Mouse (Mus musculus): ENCODE measurements around the gene Pkp1. TPM values are rescaled to one million over a fixed set of nuclear protein-coding genes. Genes with fewer than 3 reads are reported as not detected.

Gene Pkp1
- polyA plus RNA-seq (2011; ENCODE audit: insufficient read depth, insufficient read length, low read depth, missing spikeins) = not detected in 2 replicates

GRCm38 (mm10) chr1:135918644-135919407 is at the start of gene Pkp1:
Gene Pkp1 (minus strand): TSS chr1:135919207.
- H3K36me3 ChIP-seq (ENCODE audit: control insufficient read depth, insufficient read depth, low read length, poor library complexity, severe bottlenecking) = no peaks in the 10 kb centered on the region
- H3K4me1 ChIP-seq (ENCODE audit: control insufficient read depth, insufficient read depth, low read length) = no peaks in the 10 kb centered on the region
- no peak for TF ChIP-seq CTCF (IDR thresholded peaks at IDR 0.05; ENCODE audit: low read depth, low read length)
- TF ChIP-seq EP300 (IDR thresholded peaks at IDR 0.05; ENCODE audit: insufficient read depth, low read depth, low read length) = no peak
- TF ChIP-seq POLR2A (IDR thresholded peaks at IDR 0.05; ENCODE audit: insufficient read depth, low read length) = no peak
- peaks cover 3% of the 10 kb centered on the region; the same call in 1 of the 2 replicates for H3K27me3 ChIP-seq (ENCODE audit: control insufficient read depth, insufficient read depth, low read length, poor library complexity, severe bottlenecking)
- H3K4me3 ChIP-seq (ENCODE audit: low read depth, low read length) = peak within 1 kb of the TSS; percentile 53
- no peak within 1 kb of the TSS for H3K9ac ChIP-seq (ENCODE audit: low read depth, poor library complexity, severe bottlenecking)
- no peaks in the 10 kb centered on the region for H3K9me3 ChIP-seq (replicated peaks; ENCODE audit: control insufficient read depth, insufficient read depth, low read length, poor library complexity, severe bottlenecking)
- H3K27ac ChIP-seq (ENCODE audit: insufficient read depth, low read length) = no peak within 1 kb of the TSS

- Histone ChIP-seq H3K36me3 (ENCODE audit: control insufficient read depth, insufficient read depth, low read length, poor library complexity, severe bottlenecking) (no peaks in the 10 kb centered on the region), H3K4me3 (ENCODE audit: low read depth, low read length) (no peak overlapping the region), H3K9me3 (replicated peaks; ENCODE audit: control insufficient read depth, insufficient read depth, low read length, poor library complexity, severe bottlenecking) (no peaks in the 10 kb centered on the region), H3K4me1 (ENCODE audit: control insufficient read depth, insufficient read depth, low read length) (no peaks in the 10 kb centered on the region), H3K9ac (ENCODE audit: low read depth, poor library complexity, severe bottlenecking) (no peak overlapping the region), H3K27ac (ENCODE audit: insufficient read depth, low read length) (no peak overlapping the region), H3K27me3 (ENCODE audit: control insufficient read depth, insufficient read depth, low read length, poor library complexity, severe bottlenecking) (no peaks in the 10 kb centered on the region)
- TF ChIP-seq POLR2A (IDR thresholded peaks at IDR 0.05; ENCODE audit: insufficient read depth, low read length) (no peak), EP300 (IDR thresholded peaks at IDR 0.05; ENCODE audit: insufficient read depth, low read depth, low read length) (no peak), CTCF (IDR thresholded peaks at IDR 0.05; ENCODE audit: low read depth, low read length) (no peak)
These were observed 48.7 kb upstream of the Pkp1 start for GRCm38 (mm10) chr1:135967739-135968138.

- Histone ChIP-seq H3K36me3 (ENCODE audit: control insufficient read depth, insufficient read depth, low read length, poor library complexity, severe bottlenecking) (no peaks in the 10 kb centered on the region), H3K27ac (ENCODE audit: insufficient read depth, low read length) (no peak overlapping the region), H3K4me3 (ENCODE audit: low read depth, low read length) (no peak overlapping the region), H3K9ac (ENCODE audit: low read depth, poor library complexity, severe bottlenecking) (no peak overlapping the region), H3K27me3 (ENCODE audit: control insufficient read depth, insufficient read depth, low read length, poor library complexity, severe bottlenecking) (no peaks in the 10 kb centered on the region), H3K4me1 (ENCODE audit: control insufficient read depth, insufficient read depth, low read length) (no peaks in the 10 kb centered on the region), H3K9me3 (replicated peaks; ENCODE audit: control insufficient read depth, insufficient read depth, low read length, poor library complexity, severe bottlenecking) (no peaks in the 10 kb centered on the region)
- TF ChIP-seq CTCF (IDR thresholded peaks at IDR 0.05; ENCODE audit: low read depth, low read length) (no peak), POLR2A (IDR thresholded peaks at IDR 0.05; ENCODE audit: insufficient read depth, low read length) (no peak), EP300 (IDR thresholded peaks at IDR 0.05; ENCODE audit: insufficient read depth, low read depth, low read length) (no peak)
These were observed 45.6 kb upstream of the Pkp1 start for GRCm38 (mm10) chr1:135964561-135964960.

GRCm38 (mm10) chr1:135963177-135963576 is 44.2 kb upstream of the Pkp1 start:
- H3K9ac ChIP-seq (ENCODE audit: low read depth, poor library complexity, severe bottlenecking) = no peak overlapping the region
- no peaks in the 10 kb centered on the region for H3K4me1 ChIP-seq (ENCODE audit: control insufficient read depth, insufficient read depth, low read length)
- H3K27me3 ChIP-seq (ENCODE audit: control insufficient read depth, insufficient read depth, low read length, poor library complexity, severe bottlenecking) = no peaks in the 10 kb centered on the region

GRCm38 (mm10) chr1:135958483-135958882 is 39.5 kb upstream of the Pkp1 start:
- H3K9ac ChIP-seq (ENCODE audit: low read depth, poor library complexity, severe bottlenecking) = no peak overlapping the region
- H3K36me3 ChIP-seq (ENCODE audit: control insufficient read depth, insufficient read depth, low read length, poor library complexity, severe bottlenecking) = no peaks in the 10 kb centered on the region
- H3K9me3 ChIP-seq (replicated peaks; ENCODE audit: control insufficient read depth, insufficient read depth, low read length, poor library complexity, severe bottlenecking) = no peaks in the 10 kb centered on the region
- H3K27me3 ChIP-seq (ENCODE audit: control insufficient read depth, insufficient read depth, low read length, poor library complexity, severe bottlenecking) = no peaks in the 10 kb centered on the region
- H3K4me3 ChIP-seq (ENCODE audit: low read depth, low read length) = no peak overlapping the region
- H3K4me1 ChIP-seq (ENCODE audit: control insufficient read depth, insufficient read depth, low read length) = no peaks in the 10 kb centered on the region
- no peak overlapping the region for H3K27ac ChIP-seq (ENCODE audit: insufficient read depth, low read length)
- no peak for TF ChIP-seq EP300 (IDR thresholded peaks at IDR 0.05; ENCODE audit: insufficient read depth, low read depth, low read length)
- TF ChIP-seq POLR2A (IDR thresholded peaks at IDR 0.05; ENCODE audit: insufficient read depth, low read length) = no peak
- peak; percentile 32 for TF ChIP-seq CTCF (IDR thresholded peaks at IDR 0.05; ENCODE audit: low read depth, low read length)

More at GRCm38 (mm10) chr1:135963177-135963576, 44.2 kb upstream of the Pkp1 start:
- no peaks in the 10 kb centered on the region for H3K9me3 ChIP-seq (replicated peaks; ENCODE audit: control insufficient read depth, insufficient read depth, low read length, poor library complexity, severe bottlenecking)
- TF ChIP-seq POLR2A (IDR thresholded peaks at IDR 0.05; ENCODE audit: insufficient read depth, low read length) = no peak
- no peak for TF ChIP-seq EP300 (IDR thresholded peaks at IDR 0.05; ENCODE audit: insufficient read depth, low read depth, low read length)
- TF ChIP-seq CTCF (IDR thresholded peaks at IDR 0.05; ENCODE audit: low read depth, low read length) = no peak
- H3K36me3 ChIP-seq (ENCODE audit: control insufficient read depth, insufficient read depth, low read length, poor library complexity, severe bottlenecking) = no peaks in the 10 kb centered on the region
- no peak overlapping the region for H3K4me3 ChIP-seq (ENCODE audit: low read depth, low read length)
- no peak overlapping the region for H3K27ac ChIP-seq (ENCODE audit: insufficient read depth, low read length)

GRCm38 (mm10) chr1:135948871-135949270 is 29.9 kb upstream of the Pkp1 start:
- H3K9me3 ChIP-seq (replicated peaks; ENCODE audit: control insufficient read depth, insufficient read depth, low read length, poor library complexity, severe bottlenecking) = no peaks in the 10 kb centered on the region
- H3K27me3 ChIP-seq (ENCODE audit: control insufficient read depth, insufficient read depth, low read length, poor library complexity, severe bottlenecking) = no peaks in the 10 kb centered on the region
- no peak overlapping the region for H3K27ac ChIP-seq (ENCODE audit: insufficient read depth, low read length)
- H3K9ac ChIP-seq (ENCODE audit: low read depth, poor library complexity, severe bottlenecking) = no peak overlapping the region
- no peaks in the 10 kb centered on the region for H3K36me3 ChIP-seq (ENCODE audit: control insufficient read depth, insufficient read depth, low read length, poor library complexity, severe bottlenecking)
- no peak overlapping the region for H3K4me3 ChIP-seq (ENCODE audit: low read depth, low read length)
- no peaks in the 10 kb centered on the region for H3K4me1 ChIP-seq (ENCODE audit: control insufficient read depth, insufficient read depth, low read length)
- no peak for TF ChIP-seq POLR2A (IDR thresholded peaks at IDR 0.05; ENCODE audit: insufficient read depth, low read length)
- no peak for TF ChIP-seq CTCF (IDR thresholded peaks at IDR 0.05; ENCODE audit: low read depth, low read length)
- TF ChIP-seq EP300 (IDR thresholded peaks at IDR 0.05; ENCODE audit: insufficient read depth, low read depth, low read length) = no peak

Measured in ES-Bruce4 (cell line).